Mouse (Mus musculus): ENCODE measurements around the gene Olfr435.

DNA sequence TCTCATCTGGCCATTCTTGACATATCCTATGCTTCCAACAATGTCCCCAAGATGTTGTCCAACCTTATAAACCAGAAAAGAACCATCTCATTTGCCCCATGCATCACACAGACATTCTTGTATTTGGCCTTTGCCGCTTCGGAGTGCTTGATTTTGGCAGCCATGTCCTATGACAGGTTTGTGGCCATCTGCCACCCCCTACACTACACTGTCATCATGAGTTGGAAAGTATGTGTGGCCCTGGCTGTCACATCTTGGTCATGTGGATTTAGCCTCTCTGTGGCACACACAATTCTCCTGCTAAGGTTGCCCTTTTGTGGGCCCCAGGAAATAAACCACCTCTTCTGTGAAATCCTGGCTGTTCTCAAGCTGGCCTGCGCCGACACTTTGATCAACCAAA, 29.7 kb upstream of the Olfr435 start:
- no peak for TF ChIP-seq EP300 (IDR thresholded peaks at IDR 0.05; ENCODE audit: low read depth)
- no peak for TF ChIP-seq CTCF (IDR thresholded peaks at IDR 0.05; ENCODE audit: low read depth)

Data from heart, postnatal 0 days (tissue).